Mouse (Mus musculus) c-Kit-positive CD71-positive TER-119-positive erythroid progenitor cells, embryonic 14.5 days (primary cell): ENCODE data around the gene 3110040M04Rik.

Source experiments
- DNase-seq: peaks from one replicate; pipeline ENCODE4 v3.0.0-alpha.2; 2013; ENCODE audit warnings: low spot score

The 3110040M04Rik gene

GRCm38 (mm10) chr1:151236141-151236930, 32.4 kb downstream of the 3110040M04Rik start:
- no peak for DNase-seq

DNA sequence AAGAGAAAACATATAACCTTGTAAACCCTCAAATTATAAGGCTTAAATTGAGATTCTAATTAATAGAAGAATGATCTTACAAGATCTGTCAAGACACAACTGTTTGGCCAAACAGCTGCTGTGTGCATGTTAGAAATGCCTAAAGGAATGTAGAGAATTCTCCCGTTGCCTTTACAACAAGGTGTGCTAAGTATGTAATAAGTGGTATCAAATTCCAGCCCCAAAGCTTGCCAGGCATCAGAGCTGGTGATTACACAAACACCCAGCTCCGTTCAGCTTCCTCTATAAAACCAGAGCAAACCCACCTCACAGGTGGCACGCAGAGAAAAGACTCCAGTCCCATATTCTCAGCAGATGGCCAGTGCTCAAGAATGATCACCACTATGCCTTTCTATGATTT, 33.9 kb downstream of the 3110040M04Rik start:
- no peak for DNase-seq

DNA sequence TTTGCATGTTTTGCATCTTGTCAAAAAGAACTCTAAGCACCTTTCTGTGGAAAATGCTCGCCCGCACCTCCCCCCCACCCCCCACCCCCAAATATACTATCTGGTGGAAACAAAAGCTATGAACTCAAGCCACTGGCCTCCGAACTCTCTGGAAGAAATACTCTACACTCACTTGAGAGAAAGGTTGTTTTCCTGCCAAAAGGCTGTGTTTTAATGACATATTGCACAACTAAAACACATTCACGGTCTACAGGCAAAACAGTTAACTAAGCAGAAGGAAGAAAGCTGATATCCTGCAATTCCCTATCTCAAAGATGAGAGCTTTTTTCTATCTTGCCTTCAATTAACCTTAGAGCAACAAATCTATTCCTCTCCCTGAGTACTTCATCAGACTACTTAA, 39.4 kb downstream of the 3110040M04Rik start:
- DNase-seq: no peak

DNA sequence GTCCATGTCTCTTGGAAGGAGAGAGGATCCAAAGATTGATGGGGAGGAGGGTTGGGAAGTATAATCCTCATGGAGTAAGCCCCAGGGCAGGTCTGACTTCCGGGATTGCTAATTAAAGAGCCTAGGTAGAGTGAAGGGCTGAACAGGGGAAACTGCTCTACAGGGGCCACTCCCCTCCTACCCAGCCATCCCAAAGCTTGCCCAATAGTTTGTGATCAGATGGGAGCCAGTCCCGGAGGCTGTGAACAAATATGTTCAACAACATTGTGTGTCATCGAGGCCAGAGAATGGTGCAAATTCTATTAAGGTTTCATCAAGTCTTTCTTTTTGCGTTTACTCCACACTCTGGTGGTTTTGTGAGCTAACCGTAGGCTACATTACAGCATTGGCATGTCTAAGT, 40.1 kb downstream of the 3110040M04Rik start:
- no peak for DNase-seq

GRCm38 (mm10) chr1:151244761-151245160, 40.8 kb downstream of the 3110040M04Rik start:
- DNase-seq: no peak

- no peak for DNase-seq
Observed at GRCm38 (mm10) chr1:151245165-151245564, 41.2 kb downstream of the 3110040M04Rik start.

- no peak for DNase-seq
Observed at GRCm38 (mm10) chr1:151245846-151246245, 41.9 kb downstream of the 3110040M04Rik start.

GRCm38 (mm10) chr1:151250109-151250508, 46.2 kb downstream of the 3110040M04Rik start:
- no peak for DNase-seq

- no peak for DNase-seq
Observed at GRCm38 (mm10) chr1:151250529-151251193, 46.7 kb downstream of the 3110040M04Rik start.

DNA sequence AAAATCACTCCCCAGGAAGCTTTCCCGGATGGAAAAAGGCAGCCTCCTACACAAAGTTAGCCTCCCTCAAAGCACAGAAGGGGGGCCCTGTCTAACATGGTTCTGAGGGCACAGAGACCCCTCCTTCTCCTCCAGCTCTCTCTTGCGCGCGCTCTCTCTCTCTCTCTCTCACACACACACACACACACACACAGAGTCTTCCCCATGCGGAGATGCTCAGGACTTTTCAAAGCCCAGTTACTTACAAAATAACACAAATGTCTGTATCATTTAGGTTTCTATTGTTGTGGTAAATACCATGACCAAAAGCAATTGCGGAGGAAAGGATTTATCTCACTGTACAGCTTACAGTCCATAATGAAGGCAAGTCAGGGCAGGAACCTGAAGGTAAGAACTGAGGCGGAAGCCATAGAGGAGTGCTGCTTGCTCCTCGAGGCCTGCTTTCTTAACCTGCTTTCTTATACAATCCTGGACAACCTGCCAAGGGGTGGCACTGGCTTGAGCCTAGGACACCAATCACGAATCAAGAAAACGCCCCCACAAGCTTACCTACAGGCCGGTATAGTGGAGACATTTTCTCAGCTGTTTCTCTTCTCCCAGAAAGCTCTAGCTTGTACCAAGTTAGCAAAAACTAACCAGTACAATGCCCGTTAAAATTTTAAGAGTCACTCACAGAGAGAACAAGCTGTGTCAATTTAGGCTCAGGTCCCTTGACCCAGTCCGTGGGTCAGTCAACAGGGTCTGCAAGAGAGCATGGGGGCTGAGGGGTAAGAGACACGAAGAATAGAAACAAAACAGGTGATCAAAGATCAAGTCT, 47.5 kb downstream of the 3110040M04Rik start:
- DNase-seq: no peak
